17 mouse cellular contexts compared by ENCODE assay signal in genomic region chr3:31133664-31134063, GRCm38 (mm10). TPM values are rescaled to one million over a fixed set of nuclear protein-coding genes. Genes with fewer than 3 reads are reported as not detected.
DNase-seq lines count a peak whose midpoint lies in the region; ATAC-seq and TF ChIP-seq lines count a peak whose summit lies in the region.
"Had no signal": no experiment of that assay in that cellular context is flagged by ENCODE, and none has a peak within 500 bp of the region (broad histone marks: within the 10 kb centered on the region; RNA-seq: fewer than 3 reads in every experiment).

No protein-coding gene starts in this region.

- H3K27ac ChIP-seq in hindbrain, embryonic 10.5 days: 0 out of 2 replicates have a peak overlapping the region, but pooled peaks have one; percentile 2
- no peak overlapping the region for H3K27ac ChIP-seq in hindbrain, embryonic 13.5 days
- no peak overlapping the region for H3K27ac ChIP-seq in MEL (ENCODE audit: control insufficient read depth, low read depth, low read length)
- peak overlapping the region; percentile 17; the same call in 1 of the 2 replicates for H3K27ac ChIP-seq in intestine, postnatal 0 days (ENCODE audit: low read depth, low read length)
- H3K27ac ChIP-seq in liver, embryonic 16.5 days (ENCODE audit: low read length): peak overlapping the region; percentile 5; the same call in 1 of the 2 replicates
- H3K27ac ChIP-seq: forebrain, embryonic 13.5 days; limb, embryonic 15.5 days had no signal

- no peak for TF ChIP-seq EP300 in MEL (IDR thresholded peaks at IDR 0.05; ENCODE audit: low read depth in 1 of 2, low read length in 2 of 2)

- TF ChIP-seq CTCF in MEL (IDR thresholded peaks at IDR 0.05 in 2 of 3, conservative IDR thresholded peaks at IDR 0.05 in 1 of 3; ENCODE audit: control insufficient read depth in 1 of 3, insufficient read depth in 1 of 3, low read depth in 2 of 3, low read length in 3 of 3, poor library complexity in 1 of 3, severe bottlenecking in 1 of 3): no peak
- no peak for TF ChIP-seq CTCF in intestine, postnatal 0 days (IDR thresholded peaks at IDR 0.05; ENCODE audit: low read depth)

- H3K79me2 ChIP-seq in MEL (ENCODE audit: control insufficient read depth, insufficient read depth, low read length, poor library complexity): no peaks in the 10 kb centered on the region

- no peak for DNase-seq in hindbrain, embryonic 10.5 days (ENCODE audit: low spot score)
- DNase-seq in MEL (ENCODE audit: low read depth, low spot score) (peak; percentile 31), adipocyte (ENCODE audit: low spot score) (no peak)
- DNase-seq in Muller cell, postnatal 12 days (ENCODE audit: inconsistent ontology term): no peak
- no peak for DNase-seq in frontal cortex, postnatal 10 days (ENCODE audit: low spot score in 2 of 2)
- DNase-seq: B cell, adult 2 months; cerebellum, postnatal 14 days; heart, postnatal 14 days; right cerebral cortex, postnatal 25 days; thymus, adult 18-20 months had no signal

- H3K4me2 ChIP-seq in hindbrain, embryonic 13.5 days: no peak overlapping the region
- H3K4me2 ChIP-seq in intestine, postnatal 0 days (replicated peaks; ENCODE audit: low read depth): no peak overlapping the region
- H3K4me2 ChIP-seq in liver, embryonic 16.5 days (ENCODE audit: low read depth, low read length): peak overlapping the region; percentile 44; the same call in 1 of the 2 replicates
- H3K4me2 ChIP-seq: forebrain, embryonic 13.5 days; heart, embryonic 11.5 days; limb, embryonic 15.5 days had no signal

- no peaks in the 10 kb centered on the region for H3K9me3 ChIP-seq in hindbrain, embryonic 10.5 days
- H3K9me3 ChIP-seq in hindbrain, embryonic 13.5 days: no peaks in the 10 kb centered on the region
- no peaks in the 10 kb centered on the region for H3K9me3 ChIP-seq in MEL (replicated peaks; ENCODE audit: insufficient read depth, low read length)
- no peaks in the 10 kb centered on the region for H3K9me3 ChIP-seq in intestine, postnatal 0 days (ENCODE audit: control insufficient read depth)
- H3K9me3 ChIP-seq in liver, embryonic 16.5 days (replicated peaks; ENCODE audit: control insufficient read depth, low read length): no peaks in the 10 kb centered on the region
- H3K9me3 ChIP-seq: forebrain, embryonic 13.5 days; limb, embryonic 15.5 days; megakaryocyte, embryonic 14.5 days had no signal

- H3K9ac ChIP-seq in hindbrain, embryonic 13.5 days: no peak overlapping the region
- H3K9ac ChIP-seq in MEL (ENCODE audit: control insufficient read depth, low read depth, low read length, poor library complexity, severe bottlenecking): no peak overlapping the region
- no peak overlapping the region for H3K9ac ChIP-seq in intestine, postnatal 0 days (ENCODE audit: low read depth, low read length)
- no peak overlapping the region; the same call in 1 of the 2 replicates for H3K9ac ChIP-seq in liver, embryonic 16.5 days (ENCODE audit: low read depth, low read length)
- H3K9ac ChIP-seq: forebrain, embryonic 13.5 days; limb, embryonic 15.5 days had no signal

- no peak for ATAC-seq in hindbrain, embryonic 13.5 days (ENCODE audit: low FRiP score)
- ATAC-seq in intestine, postnatal 0 days: peak; percentile 21
- peak; percentile 4; the same call in 1 of the 2 replicates for ATAC-seq in liver, embryonic 16.5 days (ENCODE audit: low read depth)
- ATAC-seq: forebrain, embryonic 13.5 days had no signal

- no peaks in the 10 kb centered on the region for H3K36me3 ChIP-seq in hindbrain, embryonic 10.5 days
- H3K36me3 ChIP-seq in hindbrain, embryonic 13.5 days: no peaks in the 10 kb centered on the region
- H3K36me3 ChIP-seq in MEL (ENCODE audit: control insufficient read depth in 1 of 2, insufficient read depth in 2 of 2, low read length in 2 of 2): peaks cover 0 to 19% of the 10 kb centered on the region in 2 experiments; a peak in 2 of 4 replicates
- H3K36me3 ChIP-seq in intestine, postnatal 0 days (ENCODE audit: control insufficient read depth, insufficient read depth): no peaks in the 10 kb centered on the region
- H3K36me3 ChIP-seq in liver, embryonic 16.5 days (ENCODE audit: control insufficient read depth, insufficient read depth): no peaks in the 10 kb centered on the region
- H3K36me3 ChIP-seq: limb, embryonic 15.5 days had no signal

- no peak for TF ChIP-seq RAD21 in MEL (IDR thresholded peaks at IDR 0.05; ENCODE audit: low read depth, low read length)

- TF ChIP-seq POLR2A in MEL (IDR thresholded peaks at IDR 0.05; ENCODE audit: control insufficient read depth in 1 of 2, insufficient read depth in 1 of 2, low read depth in 1 of 2, low read length in 2 of 2, poor library complexity in 1 of 2): no peak

- no peak overlapping the region for H3K4me3 ChIP-seq in hindbrain, embryonic 10.5 days
- no peak overlapping the region for H3K4me3 ChIP-seq in hindbrain, embryonic 13.5 days
- H3K4me3 ChIP-seq in MEL (ENCODE audit: control insufficient read depth in 1 of 2, insufficient read depth in 1 of 2, low read depth in 2 of 2, low read length in 2 of 2): no peak overlapping the region
- no peak overlapping the region for H3K4me3 ChIP-seq in intestine, postnatal 0 days (ENCODE audit: low read depth, low read length)
- H3K4me3 ChIP-seq in liver, embryonic 16.5 days (ENCODE audit: low read depth, low read length): no peak overlapping the region
- H3K4me3 ChIP-seq: forebrain, embryonic 13.5 days; limb, embryonic 15.5 days had no signal

- 58% methylated on average over 5 of the region's 5 CpGs for WGBS in hindbrain, embryonic 10.5 days
- WGBS in hindbrain, embryonic 13.5 days: 65% methylated on average over 5 of the region's 5 CpGs
- WGBS in intestine, postnatal 0 days: 5% methylated on average over 5 of the region's 5 CpGs
- WGBS in liver, embryonic 16.5 days (ENCODE audit: insufficient replicate concordance): 2% methylated on average over 5 of the region's 5 CpGs

- peaks cover 5% of the 10 kb centered on the region; the same call in 1 of the 2 replicates for H3K4me1 ChIP-seq in hindbrain, embryonic 10.5 days (replicated peaks)
- no peaks in the 10 kb centered on the region for H3K4me1 ChIP-seq in hindbrain, embryonic 13.5 days (replicated peaks)
- H3K4me1 ChIP-seq in MEL (ENCODE audit: control insufficient read depth in 1 of 2, insufficient read depth in 2 of 2, low read length in 2 of 2): peaks cover 0 to 21% of the 10 kb centered on the region in 2 experiments
- peaks cover 8% of the 10 kb centered on the region; the same call in 1 of the 2 replicates for H3K4me1 ChIP-seq in intestine, postnatal 0 days (replicated peaks; ENCODE audit: control insufficient read depth, insufficient read depth, low read length)
- H3K4me1 ChIP-seq in liver, embryonic 16.5 days (ENCODE audit: control insufficient read depth, low read depth, low read length): peaks cover 26% of the 10 kb centered on the region
- H3K4me1 ChIP-seq: forebrain, embryonic 13.5 days; limb, embryonic 15.5 days had no signal

- H3K27me3 ChIP-seq in hindbrain, embryonic 10.5 days (ENCODE audit: insufficient read depth, poor library complexity, severe bottlenecking): no peaks in the 10 kb centered on the region
- H3K27me3 ChIP-seq in hindbrain, embryonic 13.5 days: no peaks in the 10 kb centered on the region
- no peaks in the 10 kb centered on the region for H3K27me3 ChIP-seq in MEL (ENCODE audit: control insufficient read depth in 1 of 2, insufficient read depth in 2 of 2, low read length in 2 of 2)
- no peaks in the 10 kb centered on the region for H3K27me3 ChIP-seq in intestine, postnatal 0 days (replicated peaks; ENCODE audit: control insufficient read depth, insufficient read depth, low read length)
- H3K27me3 ChIP-seq in liver, embryonic 16.5 days (ENCODE audit: control insufficient read depth, insufficient read depth, low read depth, low read length): no peaks in the 10 kb centered on the region
- H3K27me3 ChIP-seq: forebrain, embryonic 13.5 days; limb, embryonic 15.5 days had no signal

TF ChIP-seq in MEL, 35 proteins besides CTCF, POLR2A, EP300 and RAD21:
- TF ChIP-seq SIN3A (IDR thresholded peaks at IDR 0.05; ENCODE audit: low read length) (no peak), NELFE (IDR thresholded peaks at IDR 0.05; ENCODE audit: low read depth, low read length) (no peak), CHD2 (IDR thresholded peaks at IDR 0.05; ENCODE audit: low read length) (no peak), CHD1 (IDR thresholded peaks at IDR 0.05; ENCODE audit: low read depth, low read length) (no peak), TBP (IDR thresholded peaks at IDR 0.05; ENCODE audit: low read depth, low read length) (no peak), USF2 (IDR thresholded peaks at IDR 0.05; ENCODE audit: borderline replicate concordance in 1 of 2, insufficient read depth in 1 of 2, low read depth in 1 of 2, low read length in 2 of 2) (no peak), GABPA (IDR thresholded peaks at IDR 0.05; ENCODE audit: low read depth, low read length) (no peak), MAFK (IDR thresholded peaks at IDR 0.05; ENCODE audit: borderline replicate concordance, low read depth, low read length) (no peak), E2F4 (IDR thresholded peaks at IDR 0.05; ENCODE audit: borderline replicate concordance, low read depth, low read length) (no peak), TCF12 (IDR thresholded peaks at IDR 0.05; ENCODE audit: low read depth, low read length) (no peak), ZNF384 (IDR thresholded peaks at IDR 0.05; ENCODE audit: low read depth, low read length) (no peak), MAX (IDR thresholded peaks at IDR 0.05; ENCODE audit: low read length) (no peak), ZC3H11A (IDR thresholded peaks at IDR 0.05; ENCODE audit: low read depth, low read length) (no peak)

RNA-seq across cellular contexts. Expression of gene Cldn11, which starts 16.1 kb away (rescaled TPM):
- polyA plus RNA-seq in hindbrain, embryonic 10.5 days (2016; fragmentation: Nextera tagmentation; extraction: Ambion mirVana): 8.2 and 9.6 TPM in 2 replicates
- polyA plus RNA-seq in hindbrain, embryonic 13.5 days (2015; fragmentation: Nextera tagmentation; extraction: Ambion mirVana): 52.1 and 53.9 TPM in 2 replicates
- not detected in 2 replicates for total RNA-seq in MEL (2012; rRNA removed)
- polyA plus RNA-seq in MEL (2012; ENCODE audit: insufficient read depth in 1 of 2, insufficient read length in 2 of 2, low read depth in 1 of 2, low replicate concordance in 2 of 2, missing spikeins in 1 of 2): not detected
- polyA plus RNA-seq in intestine, postnatal 0 days (2015; fragmentation: Nextera tagmentation; extraction: Ambion mirVana): 0.92 and 1.1 TPM in 2 replicates
- 0.13 and 0.21 TPM in 2 replicates for polyA plus RNA-seq in liver, embryonic 16.5 days (2015; fragmentation: Nextera tagmentation; extraction: Ambion mirVana)

RNA-seq across cellular contexts. Expression of gene Skil, which starts 38.8 kb away (rescaled TPM):
- 34.4 and 37.3 TPM in 2 replicates for polyA plus RNA-seq in hindbrain, embryonic 10.5 days (2016; fragmentation: Nextera tagmentation; extraction: Ambion mirVana)
- 33.5 and 34.4 TPM in 2 replicates for polyA plus RNA-seq in hindbrain, embryonic 13.5 days (2015; fragmentation: Nextera tagmentation; extraction: Ambion mirVana)
- 7.4 and 7.5 TPM in 2 replicates for total RNA-seq in MEL (2012; rRNA removed)
- 1 to 10 TPM in 1 of 2 experiments, not detected in 1; 8.6 TPM for polyA plus RNA-seq in MEL (2012; ENCODE audit: insufficient read depth in 1 of 2, insufficient read length in 2 of 2, low read depth in 1 of 2, low replicate concordance in 2 of 2, missing spikeins in 1 of 2)
- 19.1 and 22.1 TPM in 2 replicates for polyA plus RNA-seq in intestine, postnatal 0 days (2015; fragmentation: Nextera tagmentation; extraction: Ambion mirVana)
- 4.2 and 5.6 TPM in 2 replicates for polyA plus RNA-seq in liver, embryonic 16.5 days (2015; fragmentation: Nextera tagmentation; extraction: Ambion mirVana)

Comparison
In these comparisons a context has a peak if more than half of its experiments do, and no peak if none do; other contexts are left out.
1. H3K27ac ChIP-seq: peak in hindbrain, embryonic 10.5 days (single experiment), intestine, postnatal 0 days (single experiment) and liver, embryonic 16.5 days (single experiment); none in hindbrain, embryonic 13.5 days (single experiment) and MEL (single experiment).